Mouse (Mus musculus) kidney, adult 2 months (tissue): ENCODE data around the gene Tmem218.

Experiments
- CTCF ChIP-seq: fragments of 200-500 bp; conservative IDR thresholded peaks from 2 replicates; pipeline ENCODE4 v1.5.1; 2011; ENCODE audit warnings: low read depth, mild to moderate bottlenecking, control low read depth, low read length, moderate library complexity, mixed read lengths; ENCODE audit not compliant: insufficient read depth, insufficient read length
- POLR2A ChIP-seq: fragments of 200-500 bp; IDR thresholded peaks from one replicate; pipeline ENCODE4 v1.6.1; 2011; ENCODE audit warnings: low read depth, low read length, control low read depth

DNA sequence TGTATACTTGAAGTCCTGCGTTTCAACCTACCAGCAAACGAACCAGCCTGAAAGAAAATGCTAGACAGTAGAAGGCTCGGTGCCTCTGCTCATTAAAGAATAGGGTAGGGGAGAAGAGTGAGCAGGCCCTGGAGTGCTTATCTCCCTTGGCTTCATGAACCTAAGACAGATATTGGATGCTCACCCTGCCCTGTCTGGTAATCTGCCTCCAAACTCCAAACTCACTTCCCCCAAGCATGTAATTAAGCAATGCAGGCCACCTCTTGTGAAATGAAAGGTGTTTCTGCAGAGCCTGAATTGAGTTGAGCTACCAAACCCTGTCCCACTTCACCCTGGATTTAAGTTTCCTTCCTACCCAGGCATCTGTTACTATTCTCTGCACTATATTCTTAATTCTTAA, 34.7 kb downstream of the Tmem218 start:
- no peak for TF ChIP-seq CTCF
- no peak for TF ChIP-seq POLR2A
